Mouse (Mus musculus): ENCODE results near the gene Ranbp10. TPM values are rescaled to one million over a fixed set of nuclear protein-coding genes. Genes with fewer than 3 reads are reported as not detected.

Ranbp10 gene
- polyA plus RNA-seq (2014; fragmentation: Illumina TruSeq; extraction: RNeasy Lipid Tissue Mini Kit (QIAGEN cat#74804); ENCODE audit: low read depth, low replicate concordance) = 11.3 TPM

DNA sequence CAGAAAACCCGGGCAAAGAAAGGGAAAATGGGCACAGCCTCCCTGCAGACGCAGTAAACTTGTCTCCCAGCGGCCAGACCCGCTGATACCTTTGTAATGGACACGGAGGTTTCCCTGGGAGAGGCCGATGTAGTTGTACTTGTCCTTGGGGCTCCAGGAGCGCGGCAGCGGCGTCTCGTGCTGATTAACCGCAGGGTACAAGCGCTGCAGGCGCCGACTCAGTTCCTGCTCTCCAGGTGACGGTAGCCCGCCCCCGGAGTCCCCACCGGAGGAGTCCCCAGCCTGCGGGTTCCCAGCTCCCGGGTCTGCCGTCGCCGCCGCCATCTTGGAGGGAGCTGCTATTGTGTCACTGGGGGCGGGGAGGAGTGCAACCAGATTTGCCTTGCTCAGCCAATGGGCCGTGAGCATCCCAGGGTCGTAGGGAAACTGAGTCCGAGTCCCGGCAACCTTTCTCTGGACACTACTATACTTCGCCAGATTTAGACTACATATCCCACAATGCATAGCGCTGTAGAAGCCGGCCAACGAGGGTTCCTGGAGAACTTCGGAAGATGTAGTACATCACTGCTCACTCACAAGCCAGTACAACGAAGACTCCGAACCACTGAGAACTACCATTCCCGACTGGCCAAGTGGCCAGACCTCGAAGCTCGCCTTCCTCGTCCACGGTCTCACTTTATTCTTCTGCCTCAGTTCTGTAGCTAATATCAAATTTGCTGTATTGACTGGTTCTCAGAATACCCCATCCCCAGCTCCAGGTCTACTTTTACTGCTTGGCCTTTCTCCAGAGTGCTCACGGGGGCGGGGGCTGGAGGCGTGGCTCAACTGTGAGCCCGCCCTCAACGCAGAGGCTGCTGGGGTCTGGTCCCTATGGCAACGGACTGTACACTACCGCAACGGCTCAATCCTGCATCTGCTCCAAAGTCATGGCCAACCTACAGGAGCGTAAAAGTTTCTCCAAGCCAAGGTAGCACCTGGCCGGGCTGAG, at the start of gene Ranbp10, which contains the start of gene Tsnaxip1:
Gene Ranbp10, minus strand, starts transcription at position 490 of the 988 bp plus-strand sequence.
Gene Tsnaxip1, plus strand, starts transcription at position 871 of the 988 bp plus-strand sequence.

GRCm38 (mm10) chr8:105860143-105860981, 33.2 kb upstream of the Ranbp10 start, which contains the start of gene Nutf2:
TSS of gene Nutf2 (plus strand) at chr8:105860580.

DNA sequence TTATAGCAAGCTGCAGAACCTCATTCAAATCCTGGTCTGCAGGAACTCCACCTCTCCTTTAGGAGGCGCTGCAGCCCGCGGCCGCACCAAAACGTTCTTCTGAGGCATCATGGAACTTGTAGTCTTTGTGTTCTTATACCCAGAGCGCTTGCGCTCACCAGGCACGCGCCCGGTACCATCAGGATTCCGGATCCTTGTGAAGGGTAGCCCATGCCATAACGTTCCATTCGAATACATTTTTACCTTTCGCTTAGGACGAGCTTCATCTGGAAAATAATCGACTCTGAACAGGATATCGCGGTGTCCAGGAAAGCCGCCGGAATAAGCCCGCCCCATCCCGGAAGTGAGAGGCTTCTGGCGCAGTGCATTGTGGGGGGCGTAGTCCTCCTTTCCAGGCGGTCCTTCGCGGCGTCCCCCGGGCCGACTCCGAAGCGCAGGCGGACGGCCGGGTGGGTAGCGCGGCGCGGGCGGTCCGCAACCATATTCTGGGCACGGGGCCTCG, 27.6 kb upstream of the Ranbp10 start, which contains the start of gene Thap11:
Gene Thap11, plus strand, starts transcription at position 418 of the 502 bp plus-strand sequence.

GRCm38 (mm10) chr8:105853178-105853577, 26.0 kb upstream of the Ranbp10 start, which contains the start of gene Cenpt:
TSS of gene Cenpt (minus strand) at chr8:105853278.

DNA sequence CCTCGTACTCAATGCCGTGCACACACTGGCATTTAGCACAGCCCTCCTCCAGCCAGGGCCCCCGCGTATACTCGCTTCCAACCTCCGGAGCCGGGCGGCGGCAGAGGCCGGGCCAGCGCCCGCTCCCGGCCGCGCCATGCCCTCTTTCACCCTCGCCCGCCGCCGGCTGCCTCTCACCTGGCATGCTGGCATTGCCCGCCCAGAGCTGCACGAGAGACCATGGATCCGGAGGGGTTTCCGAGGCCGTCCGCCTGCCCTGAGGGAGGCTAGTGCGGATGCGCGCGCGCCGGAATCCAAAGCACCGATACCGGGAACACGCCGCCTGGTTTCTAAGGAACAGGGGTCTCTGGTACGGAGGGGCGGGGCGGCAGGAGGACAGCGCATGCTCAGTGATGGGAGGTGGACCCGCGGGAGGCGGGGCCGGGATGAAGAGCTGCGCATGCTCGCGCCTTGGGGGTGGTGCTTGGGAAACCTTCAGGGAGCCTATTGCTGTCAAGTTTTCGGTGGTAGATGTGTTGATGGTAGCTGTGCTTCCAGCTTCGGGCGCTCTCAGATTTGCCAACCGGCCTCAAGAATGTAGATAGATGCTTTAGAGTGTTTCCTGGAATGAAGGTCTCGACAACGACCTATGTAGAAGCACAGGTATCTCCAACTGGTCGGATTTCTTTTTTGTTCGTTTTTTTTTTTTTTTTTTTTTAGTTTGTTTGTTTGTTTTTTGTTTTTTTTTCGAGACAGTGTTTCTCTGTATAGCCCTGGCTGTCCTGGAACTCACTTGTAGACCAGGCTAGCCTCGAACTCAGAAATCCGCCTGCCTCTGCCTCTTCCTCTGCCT, 68.7 kb downstream of the Ranbp10 start, which contains the start of gene Gfod2:
Gene Gfod2, minus strand, starts transcription at position 388 of the 832 bp plus-strand sequence.

Other genes starting within 250 kb of the Ranbp10 start
- gene Ripor1, start 222.1 kb downstream of the Ranbp10 start, polyA plus RNA-seq (2014; fragmentation: Illumina TruSeq; extraction: RNeasy Lipid Tissue Mini Kit (QIAGEN cat#74804); ENCODE audit: low read depth, low replicate concordance) = 0.38 TPM
- 31.2 TPM for gene Ctcf, start 190.8 kb downstream of the Ranbp10 start, polyA plus RNA-seq (2014; fragmentation: Illumina TruSeq; extraction: RNeasy Lipid Tissue Mini Kit (QIAGEN cat#74804); ENCODE audit: low read depth, low replicate concordance)
- not detected for gene Agrp, start 190.0 kb downstream of the Ranbp10 start, polyA plus RNA-seq (2014; fragmentation: Illumina TruSeq; extraction: RNeasy Lipid Tissue Mini Kit (QIAGEN cat#74804); ENCODE audit: low read depth, low replicate concordance)
- 0.14 TPM for gene Carmil2, start 141.1 kb downstream of the Ranbp10 start, polyA plus RNA-seq (2014; fragmentation: Illumina TruSeq; extraction: RNeasy Lipid Tissue Mini Kit (QIAGEN cat#74804); ENCODE audit: low read depth, low replicate concordance)
- gene Acd, start 126.2 kb downstream of the Ranbp10 start, polyA plus RNA-seq (2014; fragmentation: Illumina TruSeq; extraction: RNeasy Lipid Tissue Mini Kit (QIAGEN cat#74804); ENCODE audit: low read depth, low replicate concordance) = 3.0 TPM
- 2.3 TPM for gene Pard6a, start 126.2 kb downstream of the Ranbp10 start, polyA plus RNA-seq (2014; fragmentation: Illumina TruSeq; extraction: RNeasy Lipid Tissue Mini Kit (QIAGEN cat#74804); ENCODE audit: low read depth, low replicate concordance)
- gene 4933405L10Rik, start 119.7 kb downstream of the Ranbp10 start, polyA plus RNA-seq (2014; fragmentation: Illumina TruSeq; extraction: RNeasy Lipid Tissue Mini Kit (QIAGEN cat#74804); ENCODE audit: low read depth, low replicate concordance) = 4.7 TPM
- 5.3 TPM for gene Enkd1, start 119.1 kb downstream of the Ranbp10 start, polyA plus RNA-seq (2014; fragmentation: Illumina TruSeq; extraction: RNeasy Lipid Tissue Mini Kit (QIAGEN cat#74804); ENCODE audit: low read depth, low replicate concordance)
- gene Gfod2, start 68.7 kb downstream of the Ranbp10 start, polyA plus RNA-seq (2014; fragmentation: Illumina TruSeq; extraction: RNeasy Lipid Tissue Mini Kit (QIAGEN cat#74804); ENCODE audit: low read depth, low replicate concordance) = 0.24 TPM
- 174 TPM for gene Tsnaxip1, start 381 bp upstream of the Ranbp10 start, polyA plus RNA-seq (2014; fragmentation: Illumina TruSeq; extraction: RNeasy Lipid Tissue Mini Kit (QIAGEN cat#74804); ENCODE audit: low read depth, low replicate concordance)
- 1.8 TPM for gene Cenpt, start 25.9 kb upstream of the Ranbp10 start, polyA plus RNA-seq (2014; fragmentation: Illumina TruSeq; extraction: RNeasy Lipid Tissue Mini Kit (QIAGEN cat#74804); ENCODE audit: low read depth, low replicate concordance)
- 5.0 TPM for gene Thap11, start 27.8 kb upstream of the Ranbp10 start, polyA plus RNA-seq (2014; fragmentation: Illumina TruSeq; extraction: RNeasy Lipid Tissue Mini Kit (QIAGEN cat#74804); ENCODE audit: low read depth, low replicate concordance)
- gene Nutf2, start 33.2 kb upstream of the Ranbp10 start, polyA plus RNA-seq (2014; fragmentation: Illumina TruSeq; extraction: RNeasy Lipid Tissue Mini Kit (QIAGEN cat#74804); ENCODE audit: low read depth, low replicate concordance) = 31.1 TPM
- gene Edc4, start 53.5 kb upstream of the Ranbp10 start, polyA plus RNA-seq (2014; fragmentation: Illumina TruSeq; extraction: RNeasy Lipid Tissue Mini Kit (QIAGEN cat#74804); ENCODE audit: low read depth, low replicate concordance) = 10.5 TPM
- not detected for gene Nrn1l, start 66.2 kb upstream of the Ranbp10 start, polyA plus RNA-seq (2014; fragmentation: Illumina TruSeq; extraction: RNeasy Lipid Tissue Mini Kit (QIAGEN cat#74804); ENCODE audit: low read depth, low replicate concordance)
- gene Pskh1, start 73.1 kb upstream of the Ranbp10 start, polyA plus RNA-seq (2014; fragmentation: Illumina TruSeq; extraction: RNeasy Lipid Tissue Mini Kit (QIAGEN cat#74804); ENCODE audit: low read depth, low replicate concordance) = 2.4 TPM
- not detected for gene Ctrl, start 106.5 kb upstream of the Ranbp10 start, polyA plus RNA-seq (2014; fragmentation: Illumina TruSeq; extraction: RNeasy Lipid Tissue Mini Kit (QIAGEN cat#74804); ENCODE audit: low read depth, low replicate concordance)
- gene Psmb10, start 111.1 kb upstream of the Ranbp10 start, polyA plus RNA-seq (2014; fragmentation: Illumina TruSeq; extraction: RNeasy Lipid Tissue Mini Kit (QIAGEN cat#74804); ENCODE audit: low read depth, low replicate concordance) = 0.31 TPM
- 0.31 TPM for gene Lcat, start 116.0 kb upstream of the Ranbp10 start, polyA plus RNA-seq (2014; fragmentation: Illumina TruSeq; extraction: RNeasy Lipid Tissue Mini Kit (QIAGEN cat#74804); ENCODE audit: low read depth, low replicate concordance)
- gene Slc12a4, start 138.7 kb upstream of the Ranbp10 start, polyA plus RNA-seq (2014; fragmentation: Illumina TruSeq; extraction: RNeasy Lipid Tissue Mini Kit (QIAGEN cat#74804); ENCODE audit: low read depth, low replicate concordance) = 0.39 TPM
- 48.5 TPM for gene Dpep3, start 152.1 kb upstream of the Ranbp10 start, polyA plus RNA-seq (2014; fragmentation: Illumina TruSeq; extraction: RNeasy Lipid Tissue Mini Kit (QIAGEN cat#74804); ENCODE audit: low read depth, low replicate concordance)
- gene Dus2, start 164.0 kb upstream of the Ranbp10 start, polyA plus RNA-seq (2014; fragmentation: Illumina TruSeq; extraction: RNeasy Lipid Tissue Mini Kit (QIAGEN cat#74804); ENCODE audit: low read depth, low replicate concordance) = 4.0 TPM
- gene Dpep2nb, start 178.6 kb upstream of the Ranbp10 start, polyA plus RNA-seq (2014; fragmentation: Illumina TruSeq; extraction: RNeasy Lipid Tissue Mini Kit (QIAGEN cat#74804); ENCODE audit: low read depth, low replicate concordance) = 0.52 TPM
- gene Ddx28, start 184.5 kb upstream of the Ranbp10 start, polyA plus RNA-seq (2014; fragmentation: Illumina TruSeq; extraction: RNeasy Lipid Tissue Mini Kit (QIAGEN cat#74804); ENCODE audit: low read depth, low replicate concordance) = 2.8 TPM
- gene Nfatc3, start 231.5 kb upstream of the Ranbp10 start, polyA plus RNA-seq (2014; fragmentation: Illumina TruSeq; extraction: RNeasy Lipid Tissue Mini Kit (QIAGEN cat#74804); ENCODE audit: low read depth, low replicate concordance) = 30.0 TPM